Mouse (Mus musculus): Measurements from ENCODE around the gene Bola3. TPM values are rescaled to one million over a fixed set of nuclear protein-coding genes. Genes with fewer than 3 reads are reported as not detected.

Gene Bola3
- polyA plus RNA-seq, 1 experiment from 2014 or later = 162 TPM

DNA sequence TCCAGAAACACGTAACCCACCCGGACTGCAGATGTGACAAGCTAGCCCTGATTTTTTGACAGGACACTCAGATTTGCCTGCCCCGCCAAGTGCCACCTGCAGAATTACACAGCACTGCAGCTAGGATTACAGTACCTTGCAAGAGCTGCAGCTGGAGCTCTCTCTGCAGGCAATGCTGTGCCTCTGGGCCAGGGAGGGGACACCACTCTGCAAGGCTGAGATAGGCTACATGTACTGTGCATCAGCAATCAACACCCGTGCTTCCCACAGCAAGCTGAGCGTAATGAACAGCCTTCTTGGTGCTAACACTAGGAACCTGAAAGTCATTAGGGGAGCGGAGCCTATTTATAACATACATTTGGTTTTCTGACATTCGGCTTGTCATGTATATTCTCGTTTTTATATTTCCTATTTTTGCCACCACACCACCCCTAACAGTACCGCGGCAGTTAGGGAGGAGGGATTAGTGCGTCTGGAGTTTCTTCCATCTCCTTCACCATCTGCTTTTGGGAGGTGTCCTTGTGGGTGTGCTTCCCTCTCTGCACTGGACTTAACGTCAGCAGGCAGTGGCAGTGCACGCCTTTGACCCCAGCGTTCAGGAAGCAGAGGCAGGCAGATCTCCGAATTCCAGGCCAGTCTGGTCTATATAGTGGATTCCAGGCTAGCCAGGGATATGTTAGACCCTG lies 46.7 kb downstream of the Bola3 start:
- Histone ChIP-seq H3K4me3 (ENCODE audit: low read depth, low read length) (no peak overlapping the region), H3K9me3 (ENCODE audit: control insufficient read depth, low read length) (no peaks in the 10 kb centered on the region), H3K9ac (ENCODE audit: low read length) (no peak overlapping the region), H3K27ac (replicated peaks) (no peak overlapping the region), H3K4me2 (replicated peaks; ENCODE audit: low read depth) (no peak overlapping the region), H3K27me3 (ENCODE audit: control insufficient read depth, insufficient read depth, low read length) (no peaks in the 10 kb centered on the region), H3K4me1 (replicated peaks; ENCODE audit: control insufficient read depth, insufficient read depth) (0 out of 2 replicates have a peak, but pooled peaks cover 2% of the 10 kb centered on the region), H3K36me3 (ENCODE audit: control insufficient read depth, insufficient read depth, low read length) (peaks cover 3% of the 10 kb centered on the region; the same call in 1 of the 2 replicates)
- WGBS = 90% methylated on average over 15 of the region's 15 CpGs
- no peak for TF ChIP-seq CTCF (IDR thresholded peaks at IDR 0.05; ENCODE audit: low read depth)
- TF ChIP-seq EP300 (optimal IDR thresholded peaks at IDR 0.05) = no peak
- ATAC-seq (ENCODE audit: low FRiP score, low TSS enrichment) = no peak
- no peak for DNase-seq (ENCODE audit: low spot score)

DNA sequence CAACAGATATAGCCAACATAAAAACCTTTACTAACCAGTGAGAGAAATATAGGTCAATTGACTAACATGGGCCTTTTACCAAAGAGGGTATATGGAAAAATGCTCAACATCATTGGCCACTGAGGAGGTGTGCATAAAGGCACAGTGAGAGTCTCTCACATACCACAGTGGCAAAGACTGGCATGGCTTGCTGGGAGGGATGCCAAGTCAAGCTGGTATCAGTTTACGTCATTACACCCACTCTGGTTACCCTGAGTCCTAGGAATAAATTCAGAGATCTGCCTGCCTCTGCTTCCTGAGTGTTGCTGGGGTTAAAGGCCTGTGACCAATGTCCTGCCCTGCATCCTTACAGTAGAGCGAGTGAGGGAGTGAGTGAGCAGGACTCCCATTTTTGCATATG lies 47.8 kb downstream of the Bola3 start:
- TF ChIP-seq CTCF (IDR thresholded peaks at IDR 0.05; ENCODE audit: low read depth) (no peak), EP300 (optimal IDR thresholded peaks at IDR 0.05) (no peak)
- H3K4me3 ChIP-seq (ENCODE audit: low read depth, low read length) = no peak overlapping the region
- H3K4me2 ChIP-seq (replicated peaks; ENCODE audit: low read depth) = no peak overlapping the region
- H3K27me3 ChIP-seq (ENCODE audit: control insufficient read depth, insufficient read depth, low read length) = no peaks in the 10 kb centered on the region
- WGBS = 93% methylated on average over 2 of the region's 2 CpGs
- ATAC-seq (ENCODE audit: low FRiP score, low TSS enrichment) (no peak), DNase-seq (ENCODE audit: low spot score) (no peak)
- H3K4me1 ChIP-seq (replicated peaks; ENCODE audit: control insufficient read depth, insufficient read depth) = 0 out of 2 replicates have a peak, but pooled peaks cover 2% of the 10 kb centered on the region
- no peaks in the 10 kb centered on the region for H3K9me3 ChIP-seq (ENCODE audit: control insufficient read depth, low read length)
- H3K36me3 ChIP-seq (ENCODE audit: control insufficient read depth, insufficient read depth, low read length) = peaks cover 3% of the 10 kb centered on the region; the same call in 1 of the 2 replicates
- no peak overlapping the region for H3K9ac ChIP-seq (ENCODE audit: low read length)
- no peak overlapping the region for H3K27ac ChIP-seq (replicated peaks)

GRCm38 (mm10) chr6:83397728-83398127 lies 48.8 kb downstream of the Bola3 start:
- Histone ChIP-seq H3K36me3 (ENCODE audit: control insufficient read depth, insufficient read depth, low read length) (peaks cover 9% of the 10 kb centered on the region), H3K9ac (ENCODE audit: low read length) (no peak overlapping the region), H3K4me1 (replicated peaks; ENCODE audit: control insufficient read depth, insufficient read depth) (no peaks in the 10 kb centered on the region), H3K4me3 (ENCODE audit: low read depth, low read length) (no peak overlapping the region), H3K27ac (replicated peaks) (no peak overlapping the region), H3K27me3 (ENCODE audit: control insufficient read depth, insufficient read depth, low read length) (no peaks in the 10 kb centered on the region), H3K4me2 (replicated peaks; ENCODE audit: low read depth) (no peak overlapping the region), H3K9me3 (ENCODE audit: control insufficient read depth, low read length) (no peaks in the 10 kb centered on the region)
- no peak for DNase-seq (ENCODE audit: low spot score)
- no peak for TF ChIP-seq EP300 (optimal IDR thresholded peaks at IDR 0.05)
- no peak for TF ChIP-seq CTCF (IDR thresholded peaks at IDR 0.05; ENCODE audit: low read depth)
- WGBS = 64% methylated on average over 8 of the region's 8 CpGs
- no peak for ATAC-seq (ENCODE audit: low FRiP score, low TSS enrichment)

- Histone ChIP-seq H3K4me1 (replicated peaks; ENCODE audit: control insufficient read depth, insufficient read depth) (no peaks in the 10 kb centered on the region), H3K9me3 (ENCODE audit: control insufficient read depth, low read length) (no peaks in the 10 kb centered on the region), H3K4me2 (replicated peaks; ENCODE audit: low read depth) (no peak overlapping the region), H3K27me3 (ENCODE audit: control insufficient read depth, insufficient read depth, low read length) (no peaks in the 10 kb centered on the region), H3K27ac (replicated peaks) (peak overlapping the region; percentile 40; the same call in 1 of the 2 replicates), H3K36me3 (ENCODE audit: control insufficient read depth, insufficient read depth, low read length) (peaks cover 27% of the 10 kb centered on the region), H3K4me3 (ENCODE audit: low read depth, low read length) (no peak overlapping the region), H3K9ac (ENCODE audit: low read length) (no peak overlapping the region)
- TF ChIP-seq EP300 (optimal IDR thresholded peaks at IDR 0.05) (no peak), CTCF (IDR thresholded peaks at IDR 0.05; ENCODE audit: low read depth) (no peak)
- DNase-seq (ENCODE audit: low spot score) (peak; percentile 39), ATAC-seq (ENCODE audit: low FRiP score, low TSS enrichment) (peak; percentile 74)
- WGBS = 51% methylated on average over 3 of the region's 3 CpGs
Measured at GRCm38 (mm10) chr6:83399790-83400189, 50.8 kb downstream of the Bola3 start.

- Histone ChIP-seq H3K27me3 (ENCODE audit: control insufficient read depth, insufficient read depth, low read length) (no peaks in the 10 kb centered on the region), H3K27ac (replicated peaks) (no peak overlapping the region), H3K9ac (ENCODE audit: low read length) (no peak overlapping the region), H3K36me3 (ENCODE audit: control insufficient read depth, insufficient read depth, low read length) (peaks cover 24% of the 10 kb centered on the region), H3K9me3 (ENCODE audit: control insufficient read depth, low read length) (no peaks in the 10 kb centered on the region), H3K4me1 (replicated peaks; ENCODE audit: control insufficient read depth, insufficient read depth) (no peaks in the 10 kb centered on the region), H3K4me2 (replicated peaks; ENCODE audit: low read depth) (no peak overlapping the region), H3K4me3 (ENCODE audit: low read depth, low read length) (no peak overlapping the region)
- no peak for DNase-seq (ENCODE audit: low spot score)
- 91% methylated on average over 8 of the region's 8 CpGs for WGBS
- no peak for TF ChIP-seq EP300 (optimal IDR thresholded peaks at IDR 0.05)
- no peak for TF ChIP-seq CTCF (IDR thresholded peaks at IDR 0.05; ENCODE audit: low read depth)
- no peak for ATAC-seq (ENCODE audit: low FRiP score, low TSS enrichment)
Measured at GRCm38 (mm10) chr6:83403481-83403880, 54.5 kb downstream of the Bola3 start.

GRCm38 (mm10) chr6:83404571-83404970 lies 55.6 kb downstream of the Bola3 start:
- peaks cover 24% of the 10 kb centered on the region for H3K36me3 ChIP-seq (ENCODE audit: control insufficient read depth, insufficient read depth, low read length)
- no peak for DNase-seq (ENCODE audit: low spot score)

More at GRCm38 (mm10) chr6:83404571-83404970, 55.6 kb downstream of the Bola3 start:
- Histone ChIP-seq H3K27me3 (ENCODE audit: control insufficient read depth, insufficient read depth, low read length) (no peaks in the 10 kb centered on the region), H3K9ac (ENCODE audit: low read length) (no peak overlapping the region), H3K4me2 (replicated peaks; ENCODE audit: low read depth) (no peak overlapping the region), H3K4me3 (ENCODE audit: low read depth, low read length) (no peak overlapping the region), H3K4me1 (replicated peaks; ENCODE audit: control insufficient read depth, insufficient read depth) (0 out of 2 replicates have a peak, but pooled peaks cover under 1% of the 10 kb centered on the region), H3K27ac (replicated peaks) (no peak overlapping the region), H3K9me3 (ENCODE audit: control insufficient read depth, low read length) (no peaks in the 10 kb centered on the region)
- ATAC-seq (ENCODE audit: low FRiP score, low TSS enrichment) = no peak
- TF ChIP-seq EP300 (optimal IDR thresholded peaks at IDR 0.05) (no peak), CTCF (IDR thresholded peaks at IDR 0.05; ENCODE audit: low read depth) (no peak)
- WGBS = 93% methylated on average over 13 of the region's 13 CpGs
